Mouse (Mus musculus): Measurements from ENCODE around the gene Astl. TPM values are rescaled to one million over a fixed set of nuclear protein-coding genes. Genes with fewer than 3 reads are reported as not detected.

Gene Astl
- polyA plus RNA-seq, 1 experiment = not detected

- no peak for DNase-seq (ENCODE audit: extremely low spot score in 1 of 2, low spot score in 1 of 2)
Measured at GRCm38 (mm10) chr2:127322671-127323285, 15.7 kb upstream of the Astl start.

- no peak for DNase-seq (ENCODE audit: extremely low spot score in 1 of 2, low spot score in 1 of 2)
Measured at GRCm38 (mm10) chr2:127323667-127324066, 14.8 kb upstream of the Astl start.

- DNase-seq (ENCODE audit: extremely low spot score in 1 of 2, low spot score in 1 of 2) = no peak
Measured at GRCm38 (mm10) chr2:127324456-127324855, 14.0 kb upstream of the Astl start.

- no peak for DNase-seq (ENCODE audit: extremely low spot score in 1 of 2, low spot score in 1 of 2)
Measured at GRCm38 (mm10) chr2:127328090-127328851, 10.2 kb upstream of the Astl start.

- DNase-seq (ENCODE audit: extremely low spot score in 1 of 2, low spot score in 1 of 2) = no peak
Measured at GRCm38 (mm10) chr2:127332807-127333570, 5.5 kb upstream of the Astl start.

GRCm38 (mm10) chr2:127333945-127334603 is 4.4 kb upstream of the Astl start:
- DNase-seq (ENCODE audit: extremely low spot score in 1 of 2, low spot score in 1 of 2) = no peak

- DNase-seq (ENCODE audit: extremely low spot score in 1 of 2, low spot score in 1 of 2) = no peak
Measured at GRCm38 (mm10) chr2:127335078-127335541, 3.3 kb upstream of the Astl start.

GRCm38 (mm10) chr2:127335767-127336496 is 2.5 kb upstream of the Astl start, which contains the start of gene Dusp2:
Gene Dusp2 (plus strand): TSS chr2:127336159.
- peak in 1 of 2 experiments; percentile 57 for DNase-seq (ENCODE audit: extremely low spot score in 1 of 2, low spot score in 1 of 2)

GRCm38 (mm10) chr2:127336497-127336832 is 2.0 kb upstream of the Astl start:
- no peak for DNase-seq (ENCODE audit: extremely low spot score in 1 of 2, low spot score in 1 of 2)

GRCm38 (mm10) chr2:127336885-127337284 is 1.6 kb upstream of the Astl start:
- no peak for DNase-seq (ENCODE audit: extremely low spot score in 1 of 2, low spot score in 1 of 2)

- no peak for DNase-seq (ENCODE audit: extremely low spot score in 1 of 2, low spot score in 1 of 2)
Measured at GRCm38 (mm10) chr2:127337531-127337930, 908 bp upstream of the Astl start.

GRCm38 (mm10) chr2:127338012-127338411 is 427 bp upstream of the Astl start:
- DNase-seq (ENCODE audit: extremely low spot score in 1 of 2, low spot score in 1 of 2) = no peak

GRCm38 (mm10) chr2:127338833-127339232 is 394 bp downstream of the Astl start:
- DNase-seq (ENCODE audit: extremely low spot score in 1 of 2, low spot score in 1 of 2) = no peak

- no peak for DNase-seq (ENCODE audit: extremely low spot score in 1 of 2, low spot score in 1 of 2)
Measured at GRCm38 (mm10) chr2:127339262-127339661, 823 bp downstream of the Astl start.

GRCm38 (mm10) chr2:127341159-127341558 is 2.7 kb downstream of the Astl start:
- peak in 1 of 2 experiments; percentile 75 for DNase-seq (ENCODE audit: extremely low spot score in 1 of 2, low spot score in 1 of 2)

- no peak for DNase-seq (ENCODE audit: extremely low spot score in 1 of 2, low spot score in 1 of 2)
Measured at GRCm38 (mm10) chr2:127346334-127346733, 7.9 kb downstream of the Astl start.

GRCm38 (mm10) chr2:127347147-127347985 is 8.9 kb downstream of the Astl start:
- no peak for DNase-seq (ENCODE audit: extremely low spot score in 1 of 2, low spot score in 1 of 2)

GRCm38 (mm10) chr2:127353881-127354280 is 15.4 kb downstream of the Astl start:
- DNase-seq (ENCODE audit: extremely low spot score in 1 of 2, low spot score in 1 of 2) = no peak

All from frontal cortex, adult 2 months (tissue).